Mouse (Mus musculus) bone marrow macrophage, adult 2 months (primary cell): ENCODE measurements at regions not wholly inside any gene's neighbourhood (a gene's known extent, or its start where the extent isn't known, plus 50 kb on each side); places are given as distances from the start of the nearest gene placed in this dataset.
A peak's percentile ranks its signal among the peaks of the same experiment; 100 is the strongest.

ENCODE experiments used
- H3K27ac ChIP-seq: 2 replicates; pipeline ENCODE4 v1.5.1; 2012; ENCODE audit warnings: low read depth, low read length; ENCODE audit not compliant: insufficient read depth
- H3K4me1 ChIP-seq: 2 replicates; pipeline ENCODE4 v1.6.1; 2012; ENCODE audit warnings: low read length; ENCODE audit not compliant: control insufficient read depth, insufficient read depth
- H3K4me3 ChIP-seq: 2 replicates; pipeline ENCODE4 v1.5.1; 2012; ENCODE audit warnings: mild to moderate bottlenecking, low read length, moderate library complexity; ENCODE audit not compliant: insufficient read depth
- CTCF ChIP-seq: IDR thresholded peaks from 2 replicates; pipeline ENCODE4 v1.5.1; 2012; ENCODE audit warnings: low read depth, mild to moderate bottlenecking, low read length, moderate library complexity
- POLR2A ChIP-seq: IDR thresholded peaks from 2 replicates; pipeline ENCODE4 v1.6.1; 2012; ENCODE audit warnings: mild to moderate bottlenecking, low read depth, low read length, borderline replicate concordance

- Histone ChIP-seq H3K4me1 (peaks cover 26% of the 10 kb centered on the region), H3K4me3 (no peak overlapping the region), H3K27ac (no peak overlapping the region)
- no peak for TF ChIP-seq POLR2A
- no peak for TF ChIP-seq CTCF
These were observed 133.4 kb upstream of the Klf14 start for GRCm38 (mm10) chr6:31092324-31092723.

GRCm38 (mm10) chr6:31092760-31093159 is 133.9 kb upstream of the Klf14 start:
- no peak overlapping the region for H3K27ac ChIP-seq
- H3K4me1 ChIP-seq: peaks cover 22% of the 10 kb centered on the region
- TF ChIP-seq CTCF (no peak), POLR2A (no peak)
- no peak overlapping the region for H3K4me3 ChIP-seq

- H3K4me3 ChIP-seq: no peak overlapping the region
- H3K4me1 ChIP-seq: peaks cover 5% of the 10 kb centered on the region; the same call in 1 of the 2 replicates
- H3K27ac ChIP-seq: no peak overlapping the region
- TF ChIP-seq CTCF (0 out of 2 replicates have a peak, but pooled peaks have one; percentile 4), POLR2A (no peak)
These were observed 137.3 kb upstream of the Klf14 start for GRCm38 (mm10) chr6:31095943-31096714.

- TF ChIP-seq POLR2A (no peak), CTCF (no peak)
- Histone ChIP-seq H3K4me3 (no peak overlapping the region), H3K27ac (no peak overlapping the region), H3K4me1 (peaks cover 8% of the 10 kb centered on the region; the same call in 1 of the 2 replicates)
These were observed 137.9 kb upstream of the Klf14 start for GRCm38 (mm10) chr6:31096787-31097186.

- Histone ChIP-seq H3K4me3 (no peak overlapping the region), H3K4me1 (peaks cover 8% of the 10 kb centered on the region; the same call in 1 of the 2 replicates), H3K27ac (no peak overlapping the region)
- TF ChIP-seq CTCF: no peak
- no peak for TF ChIP-seq POLR2A
These were observed 138.4 kb upstream of the Klf14 start for GRCm38 (mm10) chr6:31097254-31097653.

- H3K4me1 ChIP-seq: peaks cover 8% of the 10 kb centered on the region; the same call in 1 of the 2 replicates
- H3K27ac ChIP-seq: no peak overlapping the region
- TF ChIP-seq POLR2A (no peak), CTCF (no peak)
- no peak overlapping the region for H3K4me3 ChIP-seq
These were observed 139.2 kb upstream of the Klf14 start for GRCm38 (mm10) chr6:31098106-31098505.

GRCm38 (mm10) chr6:31100084-31100579 is 141.3 kb upstream of the Klf14 start:
- Histone ChIP-seq H3K4me1 (peaks cover 8% of the 10 kb centered on the region; the same call in 1 of the 2 replicates), H3K4me3 (no peak overlapping the region), H3K27ac (no peak overlapping the region)
- TF ChIP-seq CTCF: no peak
- no peak for TF ChIP-seq POLR2A

GRCm38 (mm10) chr6:31100749-31101148 is 141.9 kb upstream of the Klf14 start:
- no peak overlapping the region for H3K27ac ChIP-seq

GRCm38 (mm10) chr6:31106144-31106836 is 147.4 kb upstream of the Klf14 start:
- Histone ChIP-seq H3K27ac (no peak overlapping the region), H3K4me1 (peaks cover 44% of the 10 kb centered on the region), H3K4me3 (no peak overlapping the region)
- TF ChIP-seq CTCF (no peak), POLR2A (no peak)

More at GRCm38 (mm10) chr6:31100749-31101148, 141.9 kb upstream of the Klf14 start:
- H3K4me1 ChIP-seq: peaks cover 8% of the 10 kb centered on the region; the same call in 1 of the 2 replicates
- TF ChIP-seq CTCF (peak; percentile 16; the same call in 1 of the 2 replicates), POLR2A (no peak)
- H3K4me3 ChIP-seq: no peak overlapping the region
